Mouse (Mus musculus) limb, embryonic 10.5 days (tissue): ENCODE results near the gene Tanc2. TPM values are rescaled to one million over a fixed set of nuclear protein-coding genes. Genes with fewer than 3 reads are reported as not detected.
A peak's percentile ranks its signal among the peaks of the same experiment; 100 is the strongest.

Source experiments
- DNase-seq: peaks from one replicate; pipeline ENCODE4 v3.0.0-alpha.2; 2017; ENCODE audit warnings: low spot score
- H3K27ac ChIP-seq: fragments of 300-500 bp; sonication (generic); 2 replicates; pipeline ENCODE4 v1.5.1; 2016; ENCODE audit warnings: mild to moderate bottlenecking
- H3K27me3 ChIP-seq: fragments of 300-500 bp; sonication (generic); 2 replicates; pipeline ENCODE4 v1.6.1; 2016; ENCODE audit warnings: low read depth, mild to moderate bottlenecking; ENCODE audit not compliant: poor library complexity, severe bottlenecking
- H3K36me3 ChIP-seq: fragments of 300-500 bp; sonication (generic); 2 replicates; pipeline ENCODE4 v1.6.1; 2016; ENCODE audit warnings: mild to moderate bottlenecking, moderate library complexity
- H3K4me1 ChIP-seq: fragments of 300-500 bp; sonication (generic); 2 replicates; pipeline ENCODE4 v1.6.1; 2016
- H3K4me3 ChIP-seq: fragments of 300-500 bp; sonication (generic); 2 replicates; pipeline ENCODE4 v1.5.1; 2016; ENCODE audit warnings: mild to moderate bottlenecking, moderate library complexity
- H3K9me3 ChIP-seq: fragments of 300-500 bp; sonication (generic); replicated peaks from 2 replicates; pipeline ENCODE4 v1.6.1; 2016; ENCODE audit warnings: mild to moderate bottlenecking
- WGBS: fragments of 180-500 bp; shearing (Covaris S2); methylation state at CpG from one replicate; pipeline ENCODE4 v1.1.7; 2016; 5-methylcytosine and 5-hydroxymethylcytosine counted together
- polyA plus RNA-seq: library from polyadenylated mRNA; unstranded; fragments of >200 nt; fragmentation: Nextera tagmentation; extraction: Ambion mirVana; gene quantifications from 2 replicates; pipeline ENCODE4 v1.2.1, GENCODE M21; 2016

Tanc2 gene
- polyA plus RNA-seq, 1 experiment from 2014 or later = 4.3 TPM

GRCm38 (mm10) chr11:105943133-105944102 is 353.6 kb downstream of the Tanc2 start:
- no peaks in the 10 kb centered on the region for H3K36me3 ChIP-seq
- peak overlapping the region; percentile 79 for H3K4me3 ChIP-seq
- peaks cover 40% of the 10 kb centered on the region for H3K4me1 ChIP-seq
- WGBS = 6% methylated on average over 47 of the region's 47 CpGs
- DNase-seq = peak; percentile 57
- no peaks in the 10 kb centered on the region for H3K9me3 ChIP-seq
- H3K27me3 ChIP-seq = peaks cover 69% of the 10 kb centered on the region
- peak overlapping the region; percentile 82 for H3K27ac ChIP-seq

- WGBS = under 1% methylated on average over 59 of the region's 59 CpGs
- H3K27ac ChIP-seq = peak overlapping the region; percentile 82
- peak; percentile 76 for DNase-seq
Measured at GRCm38 (mm10) chr11:105944126-105944621, 354.4 kb downstream of the Tanc2 start.

DNA sequence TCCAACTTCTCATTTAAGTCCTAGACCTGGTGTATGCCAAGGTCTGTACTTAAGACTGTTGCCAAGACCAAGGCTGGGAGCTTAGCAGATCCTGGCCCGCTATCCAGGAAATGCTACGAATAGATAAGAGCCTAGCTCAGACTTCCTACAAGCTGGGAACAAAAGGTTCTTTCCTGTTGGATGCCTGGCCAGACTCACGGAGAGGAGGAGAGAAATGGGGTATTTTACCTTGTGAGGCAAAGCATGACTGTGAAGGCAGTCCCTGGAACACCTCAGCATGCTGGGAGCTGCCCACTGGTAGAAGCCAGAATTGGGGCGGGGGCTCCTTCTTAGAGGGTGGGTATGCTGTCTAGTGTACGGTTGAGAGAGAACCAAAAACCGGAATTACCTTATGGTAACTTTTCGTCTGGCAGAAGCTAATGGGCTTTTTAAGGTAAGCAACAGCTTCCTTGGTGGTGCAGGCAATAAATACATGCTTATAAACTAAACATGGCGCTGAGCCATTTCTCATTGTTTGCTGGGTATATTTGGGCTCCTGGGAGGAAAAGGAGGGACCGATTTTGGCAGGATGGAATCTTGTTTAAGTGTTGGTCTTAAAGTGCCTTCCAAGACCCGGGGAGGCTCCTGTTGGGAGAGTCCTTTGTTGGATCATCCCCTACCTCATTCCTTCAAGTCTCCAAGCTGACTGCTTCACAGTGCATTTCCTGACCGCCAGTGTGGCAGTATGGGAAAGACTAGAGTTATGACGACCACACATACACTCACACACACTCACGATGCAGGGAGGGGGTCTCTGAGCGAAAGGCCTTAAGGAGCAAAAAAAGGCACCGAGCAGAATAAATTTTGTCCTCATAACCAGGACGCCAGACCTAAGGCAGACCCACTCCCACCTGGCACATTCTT is 355.2 kb downstream of the Tanc2 start:
- Histone ChIP-seq H3K27me3 (peaks cover 60% of the 10 kb centered on the region), H3K36me3 (no peaks in the 10 kb centered on the region), H3K4me1 (peaks cover 39% of the 10 kb centered on the region), H3K4me3 (peak overlapping the region; percentile 79), H3K27ac (peak overlapping the region; percentile 82), H3K9me3 (no peaks in the 10 kb centered on the region)
- DNase-seq = no peak
- WGBS = 83% methylated on average over 16 of the region's 16 CpGs

More at GRCm38 (mm10) chr11:105944126-105944621, 354.4 kb downstream of the Tanc2 start:
- peaks cover 39% of the 10 kb centered on the region for H3K4me1 ChIP-seq
- H3K27me3 ChIP-seq = peaks cover 69% of the 10 kb centered on the region
- H3K36me3 ChIP-seq = no peaks in the 10 kb centered on the region
- H3K4me3 ChIP-seq = peak overlapping the region; percentile 79
- H3K9me3 ChIP-seq = no peaks in the 10 kb centered on the region

DNA sequence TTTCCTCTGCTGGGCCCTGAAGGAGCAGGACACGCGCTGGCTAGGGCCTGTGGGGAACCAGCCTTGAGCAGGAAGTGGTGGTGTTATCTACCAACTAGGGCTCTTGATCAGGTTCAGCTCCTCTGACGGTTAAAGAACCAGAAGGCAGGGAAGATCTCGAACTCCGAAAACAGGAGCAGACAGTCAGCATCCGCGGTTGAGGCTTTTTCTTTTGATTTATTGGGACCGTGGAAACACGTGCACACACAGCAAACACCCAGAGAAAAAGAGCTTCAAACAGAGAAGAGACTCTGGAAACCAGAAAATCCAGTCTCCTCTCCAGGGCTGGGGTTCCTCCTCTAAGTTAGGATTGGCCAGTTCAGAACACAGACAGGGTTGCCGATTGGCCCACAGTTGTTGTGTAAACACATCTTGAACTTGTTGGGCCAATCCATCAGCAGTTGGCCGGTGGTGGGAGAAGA is 356.9 kb downstream of the Tanc2 start:
- Histone ChIP-seq H3K27ac (no peak overlapping the region), H3K27me3 (peaks cover 45% of the 10 kb centered on the region), H3K36me3 (no peaks in the 10 kb centered on the region), H3K9me3 (no peaks in the 10 kb centered on the region), H3K4me1 (peaks cover 42% of the 10 kb centered on the region), H3K4me3 (no peak overlapping the region)
- DNase-seq = no peak
- 51% methylated on average over 11 of the region's 11 CpGs for WGBS

DNA sequence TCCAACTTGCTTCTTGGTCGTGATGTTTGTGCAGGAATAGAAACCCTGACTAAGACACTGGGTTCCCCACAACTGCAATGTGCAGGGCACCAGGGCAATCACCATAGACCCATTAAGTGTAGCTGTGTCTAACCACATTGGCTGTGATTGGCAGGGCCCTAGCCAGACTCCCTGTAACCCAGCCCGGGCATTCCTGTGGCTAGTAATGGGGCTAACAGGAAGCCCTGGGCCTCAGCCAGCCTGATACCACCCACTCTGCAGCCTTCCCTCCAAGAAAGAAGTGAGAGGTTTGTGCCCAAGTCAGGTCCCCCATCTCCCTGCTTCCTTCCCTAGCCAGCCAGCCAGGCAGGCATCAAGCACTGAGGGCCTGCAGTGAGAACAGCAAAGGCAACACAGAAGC is 358.5 kb downstream of the Tanc2 start:
- 85% methylated on average over 2 of the region's 2 CpGs for WGBS
- H3K27ac ChIP-seq = no peak overlapping the region
- no peaks in the 10 kb centered on the region for H3K36me3 ChIP-seq
- peaks cover 31% of the 10 kb centered on the region for H3K27me3 ChIP-seq
- no peak for DNase-seq
- H3K4me1 ChIP-seq = peaks cover 48% of the 10 kb centered on the region
- no peak overlapping the region for H3K4me3 ChIP-seq
- H3K9me3 ChIP-seq = no peaks in the 10 kb centered on the region

DNA sequence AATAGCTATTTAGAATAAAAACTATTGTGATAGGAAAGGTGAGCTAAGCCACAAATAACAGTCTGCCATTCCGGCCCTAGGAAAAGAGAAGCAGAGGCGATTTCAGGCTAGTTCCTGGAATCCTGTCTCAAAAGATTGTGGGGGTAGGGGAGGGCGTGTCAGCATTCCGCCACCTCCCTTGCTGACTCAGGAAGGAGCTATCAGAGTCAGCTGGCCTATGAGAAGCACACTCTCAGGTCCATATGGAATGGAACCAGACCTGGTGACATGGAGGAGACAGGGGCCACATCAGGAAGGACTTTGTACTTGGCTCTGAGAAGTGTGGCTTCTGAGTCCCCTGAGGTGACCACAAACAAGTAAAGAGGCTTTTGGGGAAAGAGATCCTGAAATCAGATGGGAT is 360.7 kb downstream of the Tanc2 start:
- Histone ChIP-seq H3K4me3 (no peak overlapping the region), H3K4me1 (peaks cover 29% of the 10 kb centered on the region), H3K36me3 (no peaks in the 10 kb centered on the region), H3K9me3 (no peaks in the 10 kb centered on the region), H3K27ac (no peak overlapping the region), H3K27me3 (peaks cover 8% of the 10 kb centered on the region)
- WGBS = 73% methylated on average over 4 of the region's 4 CpGs
- no peak for DNase-seq

- no peak overlapping the region; the same call in 1 of the 2 replicates for H3K27ac ChIP-seq
Measured at GRCm38 (mm10) chr11:105951601-105952044, 361.8 kb downstream of the Tanc2 start.

DNA sequence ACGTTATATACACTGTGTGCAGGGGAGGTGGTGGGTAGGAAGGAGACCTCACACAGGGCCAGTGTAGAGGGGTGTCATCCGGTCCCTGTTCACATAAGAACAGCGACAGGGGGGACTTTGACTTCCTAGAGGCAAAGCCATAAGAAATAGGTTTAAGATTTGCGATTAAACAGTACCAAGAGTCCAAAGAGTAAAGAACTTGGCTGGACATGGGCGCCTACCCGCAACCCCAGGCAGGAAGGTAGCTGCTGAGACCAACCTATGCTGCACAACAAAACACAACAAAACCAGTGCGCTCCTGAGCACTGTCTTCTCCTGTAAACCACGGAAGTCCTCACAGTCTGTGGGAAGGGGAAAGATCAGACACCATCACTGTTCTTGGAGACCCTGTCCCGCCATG is 362.3 kb downstream of the Tanc2 start:
- Histone ChIP-seq H3K9me3 (no peaks in the 10 kb centered on the region), H3K4me3 (no peak overlapping the region), H3K36me3 (no peaks in the 10 kb centered on the region), H3K4me1 (peaks cover 28% of the 10 kb centered on the region), H3K27ac (peak overlapping the region; percentile 15; the same call in 1 of the 2 replicates), H3K27me3 (no peaks in the 10 kb centered on the region)
- 88% methylated on average over 9 of the region's 9 CpGs for WGBS
- DNase-seq = no peak

More at GRCm38 (mm10) chr11:105951601-105952044, 361.8 kb downstream of the Tanc2 start:
- 35% methylated on average over 3 of the region's 3 CpGs for WGBS
- H3K4me3 ChIP-seq = no peak overlapping the region
- DNase-seq = no peak
- no peaks in the 10 kb centered on the region for H3K36me3 ChIP-seq
- H3K4me1 ChIP-seq = peaks cover 29% of the 10 kb centered on the region
- H3K9me3 ChIP-seq = no peaks in the 10 kb centered on the region
- H3K27me3 ChIP-seq = no peaks in the 10 kb centered on the region

- Histone ChIP-seq H3K4me1 (peaks cover 25% of the 10 kb centered on the region), H3K36me3 (no peaks in the 10 kb centered on the region), H3K9me3 (no peaks in the 10 kb centered on the region), H3K27me3 (no peaks in the 10 kb centered on the region), H3K4me3 (no peak within 1 kb of the TSS), H3K27ac (0 out of 2 replicates have a peak within 1 kb of the TSS, but pooled peaks have one; percentile 15)
- no peak for DNase-seq
- WGBS = 74% methylated on average over 12 of the region's 12 CpGs
Measured at GRCm38 (mm10) chr11:105952911-105953386, 363.2 kb downstream of the Tanc2 start, which contains the start of gene Cyb561. Gene Cyb561 (minus strand): TSS chr11:105953336.

- Histone ChIP-seq H3K4me1 (peaks cover 23% of the 10 kb centered on the region), H3K36me3 (no peaks in the 10 kb centered on the region), H3K9me3 (no peaks in the 10 kb centered on the region), H3K27me3 (no peaks in the 10 kb centered on the region), H3K4me3 (no peak overlapping the region), H3K27ac (no peak overlapping the region)
- WGBS = 82% methylated on average over 6 of the region's 6 CpGs
- no peak for DNase-seq
Measured at GRCm38 (mm10) chr11:105953402-105953801, 363.6 kb downstream of the Tanc2 start.

- Histone ChIP-seq H3K4me1 (peaks cover 17% of the 10 kb centered on the region), H3K9me3 (no peaks in the 10 kb centered on the region), H3K4me3 (no peak overlapping the region), H3K27me3 (no peaks in the 10 kb centered on the region), H3K36me3 (no peaks in the 10 kb centered on the region), H3K27ac (no peak overlapping the region)
- WGBS = 94% methylated on average over 28 of the region's 28 CpGs
- no peak for DNase-seq
Measured at GRCm38 (mm10) chr11:105955815-105956430, 366.1 kb downstream of the Tanc2 start.

GRCm38 (mm10) chr11:105957501-105957900 is 367.7 kb downstream of the Tanc2 start:
- Histone ChIP-seq H3K4me1 (peaks cover 4% of the 10 kb centered on the region; the same call in 1 of the 2 replicates), H3K36me3 (no peaks in the 10 kb centered on the region), H3K4me3 (no peak overlapping the region), H3K27ac (no peak overlapping the region), H3K27me3 (no peaks in the 10 kb centered on the region), H3K9me3 (no peaks in the 10 kb centered on the region)
- no peak for DNase-seq
- WGBS = 69% methylated on average over 6 of the region's 6 CpGs
